Mouse (Mus musculus): ENCODE measurements around the gene Cryzl2.

DNA sequence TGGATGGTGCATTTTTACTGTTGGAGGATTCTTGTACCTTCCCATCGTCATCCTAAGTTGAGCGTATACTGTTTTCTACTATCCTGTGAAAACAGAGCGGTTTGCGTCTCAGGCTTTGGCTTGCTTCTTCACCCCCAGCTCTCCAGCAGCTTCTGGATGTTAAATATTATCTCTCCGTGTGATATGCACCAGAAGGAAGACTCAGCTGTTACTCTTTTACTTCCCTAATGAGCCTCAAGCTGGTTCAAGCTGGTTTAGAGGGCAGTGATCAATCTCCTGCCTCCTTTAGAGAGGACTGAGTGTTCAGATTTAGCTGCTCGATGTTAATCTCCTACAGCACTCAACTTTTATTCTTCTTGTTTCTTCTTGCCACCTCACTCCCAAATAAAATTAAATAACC is 3.5 kb upstream of the Cryzl2 start:
- TF ChIP-seq CTCF (IDR thresholded peaks at IDR 0.05; ENCODE audit: low read depth) (no peak), EP300 (IDR thresholded peaks at IDR 0.05; ENCODE audit: low read depth) (no peak)
